Mouse (Mus musculus): ENCODE results near the gene Cdc42ep1.

GRCm38 (mm10) chr15:78803499-78803900 is 38.9 kb upstream of the Cdc42ep1 start:
- no peak for TF ChIP-seq CTCF (conservative IDR thresholded peaks at IDR 0.05; ENCODE audit: insufficient read depth, insufficient read length, low read depth, low read length)
- TF ChIP-seq POLR2A (IDR thresholded peaks at IDR 0.05; ENCODE audit: low read depth, low read length): no peak
